Mouse (Mus musculus): Measurements from ENCODE around the gene Gstp2.

DNA sequence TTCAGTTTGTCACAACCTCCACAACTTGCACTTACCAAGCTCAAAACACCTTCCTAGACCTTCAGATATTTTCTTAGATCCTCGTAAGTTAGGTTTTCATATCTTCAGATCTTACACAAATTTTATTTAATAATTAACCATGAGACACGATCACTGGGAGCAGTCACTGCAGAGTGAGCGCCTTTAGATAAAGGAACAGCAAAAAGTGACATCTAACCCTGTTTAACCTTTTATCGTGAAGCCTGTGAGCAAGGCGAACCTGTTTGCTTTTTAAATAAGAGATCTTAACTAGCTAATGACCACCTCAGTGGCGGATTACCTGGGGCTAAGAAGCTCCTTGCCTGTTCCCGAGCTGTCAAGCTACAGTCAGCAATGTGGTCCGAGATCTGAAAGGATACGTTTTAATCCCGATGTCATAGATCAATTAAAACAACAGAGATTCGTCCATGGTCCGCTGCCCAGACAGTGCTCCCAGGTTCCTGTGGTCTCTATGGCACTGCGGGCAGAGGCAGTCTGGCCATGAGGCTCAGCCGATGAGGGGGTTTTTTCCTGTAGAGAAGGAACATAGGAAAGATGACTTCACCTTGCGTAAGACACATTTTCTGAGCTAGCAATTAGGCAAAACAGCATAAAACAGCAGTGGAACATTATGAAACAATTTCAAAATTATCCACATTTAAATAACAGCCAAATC, 23.0 kb upstream of the Gstp2 start:
- no peak for TF ChIP-seq POLR2A (IDR thresholded peaks at IDR 0.05; ENCODE audit: borderline replicate concordance, control insufficient read depth, low read depth, low read length)
- no peak for TF ChIP-seq CTCF (IDR thresholded peaks at IDR 0.05; ENCODE audit: control insufficient read depth, insufficient read depth, low read length)
